Mouse (Mus musculus) cerebral cortex, adult 2 months (tissue): ENCODE measurements around the gene Smco4.

Source experiments
- WGBS: fragments of 180-500 bp; shearing (Covaris S2); methylation state at CpG from one replicate; pipeline ENCODE4 v1.1.7; 2018; 5-methylcytosine and 5-hydroxymethylcytosine counted together

Gene Smco4

GRCm38 (mm10) chr9:15493235-15493924, at the start of gene Smco4:
TSS of gene Smco4 (plus strand) at chr9:15493432.
- WGBS = 1% methylated on average over 100 of the region's 101 CpGs

- 88% methylated on average over 2 of the region's 2 CpGs for WGBS
These were observed 45.8 kb upstream of the Smco4 start for GRCm38 (mm10) chr9:15447397-15447796.

- WGBS = 56% methylated on average over 5 of the region's 5 CpGs
These were observed 42.3 kb upstream of the Smco4 start for GRCm38 (mm10) chr9:15450921-15451320.

- 65% methylated on average over 4 of the region's 4 CpGs for WGBS
These were observed 21.0 kb upstream of the Smco4 start for GRCm38 (mm10) chr9:15472256-15472655.

GRCm38 (mm10) chr9:15473206-15473605, 20.0 kb upstream of the Smco4 start:
- 70% methylated on average over 1 of the region's 1 CpGs for WGBS

- WGBS = 83% methylated on average over 10 of the region's 10 CpGs
These were observed 15.7 kb upstream of the Smco4 start for GRCm38 (mm10) chr9:15477556-15477955.

GRCm38 (mm10) chr9:15487682-15488424, 5.4 kb upstream of the Smco4 start:
- 62% methylated on average over 2 of the region's 2 CpGs for WGBS

- WGBS = 87% methylated on average over 8 of the region's 8 CpGs
These were observed 2.7 kb upstream of the Smco4 start for GRCm38 (mm10) chr9:15490331-15491100.

GRCm38 (mm10) chr9:15491686-15492085, 1.5 kb upstream of the Smco4 start:
- WGBS = 97% methylated on average over 4 of the region's 4 CpGs

- 70% methylated on average over 9 of the region's 9 CpGs for WGBS
These were observed 831 bp upstream of the Smco4 start for GRCm38 (mm10) chr9:15492401-15492800.

GRCm38 (mm10) chr9:15493925-15494558, 810 bp downstream of the Smco4 start:
- 6% methylated on average over 37 of the region's 37 CpGs for WGBS

GRCm38 (mm10) chr9:15495281-15495680, 2.0 kb downstream of the Smco4 start:
- WGBS = 85% methylated on average over 2 of the region's 2 CpGs

GRCm38 (mm10) chr9:15495921-15496577, 2.8 kb downstream of the Smco4 start:
- 76% methylated on average over 8 of the region's 8 CpGs for WGBS

GRCm38 (mm10) chr9:15500025-15500424, 6.8 kb downstream of the Smco4 start:
- WGBS = 94% methylated on average over 5 of the region's 5 CpGs

GRCm38 (mm10) chr9:15501319-15502256, 8.4 kb downstream of the Smco4 start:
- WGBS = 93% methylated on average over 19 of the region's 19 CpGs

- 85% methylated on average over 7 of the region's 7 CpGs for WGBS
These were observed 9.2 kb downstream of the Smco4 start for GRCm38 (mm10) chr9:15502476-15502875.

- 84% methylated on average over 10 of the region's 10 CpGs for WGBS
These were observed 10.1 kb downstream of the Smco4 start for GRCm38 (mm10) chr9:15503307-15503706.

- WGBS = 81% methylated on average over 6 of the region's 6 CpGs
These were observed 10.6 kb downstream of the Smco4 start for GRCm38 (mm10) chr9:15503827-15504226.

- 73% methylated on average over 1 of the region's 1 CpGs for WGBS
These were observed 12.1 kb downstream of the Smco4 start for GRCm38 (mm10) chr9:15505288-15505687.

- WGBS = 72% methylated on average over 3 of the region's 3 CpGs
These were observed 13.6 kb downstream of the Smco4 start for GRCm38 (mm10) chr9:15506863-15507262.
